Mouse (Mus musculus) hindbrain, postnatal 0 days (tissue): ENCODE measurements around the gene Ypel4. TPM values are rescaled to one million over a fixed set of nuclear protein-coding genes. Genes with fewer than 3 reads are reported as not detected.
A peak's percentile ranks its signal among the peaks of the same experiment; 100 is the strongest.

ENCODE experiments used
- ATAC-seq: fragments of 200-750 bp; cut with Nextera tagmentation; 2 replicates; pipeline ENCODE4 v1.8.0; 2017; ENCODE audit warnings: mild to moderate bottlenecking, moderate TSS enrichment, moderate library complexity
- DNase-seq: peaks from one replicate; pipeline ENCODE4 v3.0.0-alpha.2; 2015; ENCODE audit warnings: low spot score
- H3K27ac ChIP-seq: fragments of 300-500 bp; sonication (generic); 2 replicates; pipeline ENCODE4 v1.5.1; 2014; ENCODE audit warnings: mild to moderate bottlenecking
- H3K27me3 ChIP-seq: fragments of 300-500 bp; sonication (generic); 2 replicates; pipeline ENCODE4 v1.6.1; 2014; ENCODE audit warnings: low read length, mixed read lengths; ENCODE audit not compliant: insufficient read depth
- H3K36me3 ChIP-seq: fragments of 300-500 bp; sonication (generic); 2 replicates; pipeline ENCODE4 v1.6.1; 2014; ENCODE audit warnings: low read length, mixed read lengths; ENCODE audit not compliant: insufficient read depth
- H3K4me1 ChIP-seq: fragments of 300-500 bp; sonication (generic); 2 replicates; pipeline ENCODE4 v1.6.1; 2014; ENCODE audit warnings: antibody characterized with exemption, low read length, mixed read lengths; ENCODE audit not compliant: insufficient read depth
- H3K4me2 ChIP-seq: fragments of 300-500 bp; sonication (generic); 2 replicates; pipeline ENCODE4 v1.6.1; 2014; ENCODE audit warnings: low read depth, mild to moderate bottlenecking, low read length, moderate library complexity, mixed read lengths
- H3K4me3 ChIP-seq: fragments of 300-500 bp; sonication (generic); 2 replicates; pipeline ENCODE4 v1.5.1; 2014; ENCODE audit warnings: low read length
- H3K9ac ChIP-seq: fragments of 300-500 bp; sonication (generic); replicated peaks from 2 replicates; pipeline ENCODE4 v1.6.1; 2014; ENCODE audit warnings: mild to moderate bottlenecking, low read length, moderate library complexity, mixed read lengths
- H3K9me3 ChIP-seq: fragments of 300-500 bp; sonication (generic); 2 replicates; pipeline ENCODE4 v1.6.1; 2016; ENCODE audit warnings: low read length, mixed read lengths
- CTCF ChIP-seq: IDR thresholded peaks from 2 replicates; pipeline ENCODE4 v1.5.1; 2016; ENCODE audit warnings: antibody characterized with exemption, control low read depth, low read depth
- WGBS: fragments of 180-500 bp; shearing (Covaris S2); extraction: QIAGEN DNeasy Blood & Tissue Kit; methylation state at CpG from one replicate; pipeline ENCODE4 v1.1.7; 2014; 5-methylcytosine and 5-hydroxymethylcytosine counted together
- polyA plus RNA-seq: library from polyadenylated mRNA; unstranded; fragments of >200 nt; fragmentation: Nextera tagmentation; extraction: Ambion mirVana; gene quantifications from 2 replicates; pipeline ENCODE4 v1.2.1, GENCODE M21; 2015
- total RNA-seq: library from RNA; depleted of rRNA; stranded (reverse); fragments of >200 nt; gene quantifications from 2 replicates; pipeline ENCODE4 v1.2.3, GENCODE M21; 2014

Ypel4 gene
- total and polyA plus RNA-seq, 2 experiments from 2014 or later, result 12.3 to 16.8 TPM

GRCm38 (mm10) chr2:84772454-84772853 lies 38.6 kb downstream of the Ypel4 start:
- no peak for TF ChIP-seq CTCF
- Histone ChIP-seq H3K36me3 (no peaks in the 10 kb centered on the region; the same call in 1 of the 2 replicates), H3K9me3 (no peaks in the 10 kb centered on the region), H3K4me3 (no peak overlapping the region), H3K4me2 (no peak overlapping the region), H3K4me1 (peaks cover 6% of the 10 kb centered on the region), H3K27ac (no peak overlapping the region), H3K27me3 (no peaks in the 10 kb centered on the region), H3K9ac (no peak overlapping the region)
- ATAC-seq (no peak), DNase-seq (no peak)
- WGBS, result 88% methylated on average over 4 of the region's 4 CpGs

DNA sequence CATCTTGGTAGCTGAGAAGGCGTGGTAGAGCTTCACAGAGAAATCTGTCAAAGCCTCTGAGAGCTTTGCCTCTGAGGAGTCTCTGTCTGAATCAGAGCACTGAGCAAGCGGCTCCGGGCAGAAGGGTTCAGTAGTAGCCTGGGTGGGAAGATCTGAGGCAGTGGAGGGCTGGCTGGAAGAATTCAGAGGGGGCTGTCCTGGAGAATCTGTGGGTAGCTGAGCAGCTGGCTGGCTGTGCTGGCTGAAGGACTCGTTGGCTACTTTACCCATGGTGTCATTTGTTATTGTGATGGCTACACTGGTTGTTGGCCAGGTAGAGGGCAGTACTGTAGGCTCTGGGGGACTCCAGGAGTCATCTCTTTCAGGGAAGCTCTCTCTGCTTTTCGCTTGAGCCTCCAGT lies 39.3 kb downstream of the Ypel4 start:
- Histone ChIP-seq H3K4me2 (no peak overlapping the region), H3K4me3 (no peak overlapping the region), H3K9me3 (no peaks in the 10 kb centered on the region), H3K36me3 (no peaks in the 10 kb centered on the region; the same call in 1 of the 2 replicates), H3K9ac (no peak overlapping the region), H3K27me3 (no peaks in the 10 kb centered on the region), H3K4me1 (peaks cover 6% of the 10 kb centered on the region), H3K27ac (no peak overlapping the region)
- ATAC-seq (no peak), DNase-seq (no peak)
- WGBS, result 84% methylated on average over 5 of the region's 5 CpGs
- TF ChIP-seq CTCF, result no peak

- peak overlapping the region; percentile 53 for H3K9ac ChIP-seq
- peak overlapping the region; percentile 59 for H3K4me2 ChIP-seq
- no peaks in the 10 kb centered on the region for H3K27me3 ChIP-seq
- H3K4me1 ChIP-seq, result peaks cover 6% of the 10 kb centered on the region
- ATAC-seq, result peak; percentile 89
- H3K27ac ChIP-seq, result peak overlapping the region; percentile 75
- 7% methylated on average over 13 of the region's 15 CpGs for WGBS
- DNase-seq, result peak; percentile 75
- H3K9me3 ChIP-seq, result no peaks in the 10 kb centered on the region
- peak overlapping the region; percentile 27 for H3K4me3 ChIP-seq
- no peak for TF ChIP-seq CTCF
- H3K36me3 ChIP-seq, result no peaks in the 10 kb centered on the region; the same call in 1 of the 2 replicates
These were observed 40.9 kb downstream of the Ypel4 start for GRCm38 (mm10) chr2:84774751-84775150.

GRCm38 (mm10) chr2:84775241-84775640 lies 41.4 kb downstream of the Ypel4 start, which contains the start of gene Serping1:
Serping1 (minus strand) TSS chr2:84775444.
- Histone ChIP-seq H3K27me3 (no peaks in the 10 kb centered on the region), H3K4me1 (peaks cover 6% of the 10 kb centered on the region), H3K9me3 (no peaks in the 10 kb centered on the region), H3K36me3 (no peaks in the 10 kb centered on the region), H3K27ac (peak within 1 kb of the TSS; percentile 75), H3K9ac (peak within 1 kb of the TSS; percentile 53), H3K4me2 (peak within 1 kb of the TSS; percentile 59), H3K4me3 (peak within 1 kb of the TSS; percentile 27)
- no peak for TF ChIP-seq CTCF
- 51% methylated on average over 9 of the region's 9 CpGs for WGBS
- 0 out of 2 replicates have a peak, but pooled peaks have one; percentile 45 for ATAC-seq
- DNase-seq, result no peak

GRCm38 (mm10) chr2:84775665-84776064 lies 41.8 kb downstream of the Ypel4 start:
- WGBS, result 63% methylated on average over 6 of the region's 6 CpGs
- no peak for TF ChIP-seq CTCF
- no peaks in the 10 kb centered on the region for H3K27me3 ChIP-seq
- H3K4me2 ChIP-seq, result no peak overlapping the region
- DNase-seq (no peak), ATAC-seq (no peak)
- H3K4me3 ChIP-seq, result no peak overlapping the region
- H3K27ac ChIP-seq, result peak overlapping the region; percentile 41; the same call in 1 of the 2 replicates
- no peak overlapping the region for H3K9ac ChIP-seq
- H3K9me3 ChIP-seq, result no peaks in the 10 kb centered on the region
- no peaks in the 10 kb centered on the region for H3K36me3 ChIP-seq
- peaks cover 6% of the 10 kb centered on the region for H3K4me1 ChIP-seq

GRCm38 (mm10) chr2:84777706-84778105 lies 43.8 kb downstream of the Ypel4 start:
- 49% methylated on average over 3 of the region's 3 CpGs for WGBS
- Histone ChIP-seq H3K9me3 (no peaks in the 10 kb centered on the region), H3K36me3 (no peaks in the 10 kb centered on the region), H3K4me3 (no peak overlapping the region), H3K27me3 (no peaks in the 10 kb centered on the region), H3K4me2 (no peak overlapping the region), H3K9ac (no peak overlapping the region), H3K27ac (peak overlapping the region; percentile 66; the same call in 1 of the 2 replicates), H3K4me1 (peaks cover 6% of the 10 kb centered on the region)
- ATAC-seq (peak; percentile 65; the same call in 1 of the 2 replicates), DNase-seq (peak; percentile 50)
- TF ChIP-seq CTCF, result no peak

- peak; percentile 51 for TF ChIP-seq CTCF
- no peaks in the 10 kb centered on the region for H3K27me3 ChIP-seq
- DNase-seq (no peak), ATAC-seq (no peak)
- 64% methylated on average over 6 of the region's 6 CpGs for WGBS
- H3K9ac ChIP-seq, result no peak overlapping the region
- no peaks in the 10 kb centered on the region for H3K9me3 ChIP-seq
- H3K36me3 ChIP-seq, result no peaks in the 10 kb centered on the region
- H3K4me3 ChIP-seq, result no peak overlapping the region
- no peak overlapping the region for H3K27ac ChIP-seq
- H3K4me1 ChIP-seq, result peaks cover 6% of the 10 kb centered on the region
- H3K4me2 ChIP-seq, result no peak overlapping the region
These were observed 45.4 kb downstream of the Ypel4 start for GRCm38 (mm10) chr2:84779210-84779609.
